ENCODE assay signal across 8 mouse cellular contexts in genomic region chr7:76127641-76128111, GRCm38 (mm10).
DNase-seq lines count a peak whose midpoint lies in the region.

No protein-coding gene starts in this region.

- peak; percentile 2 for DNase-seq in adrenal gland, adult 8-10 months
- no peak for DNase-seq in adrenal gland, adult 18-20 months (ENCODE audit: low spot score in 2 of 2)
- DNase-seq in MN1 (ENCODE audit: low spot score), result peak; percentile 54
- DNase-seq in gonadal fat pad, adult 2 months (ENCODE audit: low read depth), result peak; percentile 31
- peak; percentile 15 to 83 for DNase-seq in left cerebral cortex, adult 8-10 months (ENCODE audit: low spot score in 2 of 2)
- no peak for DNase-seq in heart, adult 8-10 months (ENCODE audit: low spot score)
- no peak for DNase-seq in kidney, postnatal 10 days
- DNase-seq in cerebellum, adult 11 months, result no peak

Comparison
In these comparisons a context has a peak if more than half of its experiments do, and no peak if none do; other contexts are left out.
1. DNase-seq: peak in adrenal gland, adult 8-10 months (single experiment), MN1 (single experiment), gonadal fat pad, adult 2 months (single experiment) and left cerebral cortex, adult 8-10 months (2 of 2); none in adrenal gland, adult 18-20 months (0 of 2), heart, adult 8-10 months (single experiment), kidney, postnatal 10 days (single experiment) and cerebellum, adult 11 months (single experiment).